Mouse (Mus musculus): ENCODE data around the gene Rerg. TPM values are rescaled to one million over a fixed set of nuclear protein-coding genes. Genes with fewer than 3 reads are reported as not detected.

Rerg gene
- polyA plus RNA-seq, 1 experiment from 2014 or later, result not detected

- no peak overlapping the region for H3K27ac ChIP-seq
- H3K79me2 ChIP-seq (ENCODE audit: inconsistent target), result no peaks in the 10 kb centered on the region
- H3K36me3 ChIP-seq (ENCODE audit: inconsistent target), result no peaks in the 10 kb centered on the region
- H3K4me3 ChIP-seq (ENCODE audit: inconsistent target), result no peak overlapping the region
- WGBS (ENCODE audit: missing documents), result 74% methylated on average over 16 of the region's 18 CpGs
Observed at GRCm38 (mm10) chr6:137098232-137099191, 71.8 kb downstream of the Rerg start.

GRCm38 (mm10) chr6:137094475-137094874 lies 75.8 kb downstream of the Rerg start:
- no peak overlapping the region for H3K4me3 ChIP-seq (ENCODE audit: inconsistent target)
- no peaks in the 10 kb centered on the region for H3K79me2 ChIP-seq (ENCODE audit: inconsistent target)
- no peak overlapping the region for H3K27ac ChIP-seq
- WGBS (ENCODE audit: missing documents), result 100% methylated on average over 2 of the region's 2 CpGs
- no peaks in the 10 kb centered on the region for H3K36me3 ChIP-seq (ENCODE audit: inconsistent target)

GRCm38 (mm10) chr6:137088469-137088868 lies 81.8 kb downstream of the Rerg start:
- Histone ChIP-seq H3K79me2 (ENCODE audit: inconsistent target) (no peaks in the 10 kb centered on the region), H3K27ac (no peak overlapping the region), H3K36me3 (ENCODE audit: inconsistent target) (no peaks in the 10 kb centered on the region), H3K4me3 (ENCODE audit: inconsistent target) (no peak overlapping the region)
- 95% methylated on average over 6 of the region's 6 CpGs for WGBS (ENCODE audit: missing documents)

- H3K27ac ChIP-seq, result no peak overlapping the region
- H3K4me3 ChIP-seq (ENCODE audit: inconsistent target), result no peak overlapping the region
- no peaks in the 10 kb centered on the region for H3K36me3 ChIP-seq (ENCODE audit: inconsistent target)
- no peaks in the 10 kb centered on the region for H3K79me2 ChIP-seq (ENCODE audit: inconsistent target)
- WGBS (ENCODE audit: missing documents), result 87% methylated on average over 5 of the region's 5 CpGs
Observed at GRCm38 (mm10) chr6:137087956-137088355, 82.3 kb downstream of the Rerg start.

GRCm38 (mm10) chr6:137087470-137087869 lies 82.8 kb downstream of the Rerg start:
- WGBS (ENCODE audit: missing documents), result 95% methylated on average over 3 of the region's 3 CpGs
- H3K36me3 ChIP-seq (ENCODE audit: inconsistent target), result no peaks in the 10 kb centered on the region
- no peaks in the 10 kb centered on the region for H3K79me2 ChIP-seq (ENCODE audit: inconsistent target)
- no peak overlapping the region for H3K4me3 ChIP-seq (ENCODE audit: inconsistent target)
- H3K27ac ChIP-seq, result no peak overlapping the region

- H3K4me3 ChIP-seq (ENCODE audit: inconsistent target), result no peak overlapping the region
- H3K36me3 ChIP-seq (ENCODE audit: inconsistent target), result no peaks in the 10 kb centered on the region
- H3K79me2 ChIP-seq (ENCODE audit: inconsistent target), result no peaks in the 10 kb centered on the region
- no peak overlapping the region for H3K27ac ChIP-seq
- 98% methylated on average over 6 of the region's 6 CpGs for WGBS (ENCODE audit: missing documents)
Observed at GRCm38 (mm10) chr6:137079701-137080100, 90.6 kb downstream of the Rerg start.

GRCm38 (mm10) chr6:137076731-137077130 lies 93.6 kb downstream of the Rerg start:
- Histone ChIP-seq H3K36me3 (ENCODE audit: inconsistent target) (no peaks in the 10 kb centered on the region), H3K79me2 (ENCODE audit: inconsistent target) (no peaks in the 10 kb centered on the region), H3K4me3 (ENCODE audit: inconsistent target) (no peak overlapping the region), H3K27ac (no peak overlapping the region)
- WGBS (ENCODE audit: missing documents), result 94% methylated on average over 13 of the region's 13 CpGs

- Histone ChIP-seq H3K36me3 (ENCODE audit: inconsistent target) (no peaks in the 10 kb centered on the region), H3K4me3 (ENCODE audit: inconsistent target) (no peak overlapping the region), H3K27ac (no peak overlapping the region), H3K79me2 (ENCODE audit: inconsistent target) (no peaks in the 10 kb centered on the region)
- 78% methylated on average over 6 of the region's 6 CpGs for WGBS (ENCODE audit: missing documents)
Observed at GRCm38 (mm10) chr6:137076225-137076624, 94.1 kb downstream of the Rerg start.

- Histone ChIP-seq H3K36me3 (ENCODE audit: inconsistent target) (no peaks in the 10 kb centered on the region), H3K4me3 (ENCODE audit: inconsistent target) (no peak overlapping the region), H3K27ac (no peak overlapping the region), H3K79me2 (ENCODE audit: inconsistent target) (no peaks in the 10 kb centered on the region)
- WGBS (ENCODE audit: missing documents), result 82% methylated on average over 8 of the region's 8 CpGs
Observed at GRCm38 (mm10) chr6:137072256-137072655, 98.0 kb downstream of the Rerg start.

- 93% methylated on average over 9 of the region's 9 CpGs for WGBS (ENCODE audit: missing documents)
- Histone ChIP-seq H3K36me3 (ENCODE audit: inconsistent target) (no peaks in the 10 kb centered on the region), H3K79me2 (ENCODE audit: inconsistent target) (no peaks in the 10 kb centered on the region), H3K27ac (no peak overlapping the region), H3K4me3 (ENCODE audit: inconsistent target) (no peak overlapping the region)
Observed at GRCm38 (mm10) chr6:137071466-137071865, 98.8 kb downstream of the Rerg start.

GRCm38 (mm10) chr6:137065506-137065905 lies 104.8 kb downstream of the Rerg start:
- WGBS (ENCODE audit: missing documents), result 92% methylated on average over 7 of the region's 7 CpGs
- H3K79me2 ChIP-seq (ENCODE audit: inconsistent target), result no peaks in the 10 kb centered on the region
- no peak overlapping the region for H3K27ac ChIP-seq
- no peak overlapping the region for H3K4me3 ChIP-seq (ENCODE audit: inconsistent target)
- H3K36me3 ChIP-seq (ENCODE audit: inconsistent target), result no peaks in the 10 kb centered on the region

GRCm38 (mm10) chr6:137064786-137065185 lies 105.5 kb downstream of the Rerg start:
- Histone ChIP-seq H3K4me3 (ENCODE audit: inconsistent target) (no peak overlapping the region), H3K36me3 (ENCODE audit: inconsistent target) (no peaks in the 10 kb centered on the region), H3K79me2 (ENCODE audit: inconsistent target) (no peaks in the 10 kb centered on the region), H3K27ac (no peak overlapping the region)
- 98% methylated on average over 14 of the region's 14 CpGs for WGBS (ENCODE audit: missing documents)

GRCm38 (mm10) chr6:137063239-137063940 lies 106.9 kb downstream of the Rerg start:
- no peaks in the 10 kb centered on the region for H3K36me3 ChIP-seq (ENCODE audit: inconsistent target)
- no peaks in the 10 kb centered on the region for H3K79me2 ChIP-seq (ENCODE audit: inconsistent target)
- no peak overlapping the region for H3K27ac ChIP-seq
- no peak overlapping the region for H3K4me3 ChIP-seq (ENCODE audit: inconsistent target)
- WGBS (ENCODE audit: missing documents), result 40% methylated on average over 10 of the region's 10 CpGs

GRCm38 (mm10) chr6:137061880-137062531 lies 108.3 kb downstream of the Rerg start:
- H3K27ac ChIP-seq, result no peak overlapping the region
- WGBS (ENCODE audit: missing documents), result 95% methylated on average over 18 of the region's 18 CpGs
- H3K79me2 ChIP-seq (ENCODE audit: inconsistent target), result no peaks in the 10 kb centered on the region
- no peaks in the 10 kb centered on the region for H3K36me3 ChIP-seq (ENCODE audit: inconsistent target)
- H3K4me3 ChIP-seq (ENCODE audit: inconsistent target), result no peak overlapping the region

GRCm38 (mm10) chr6:137060595-137060994 lies 109.7 kb downstream of the Rerg start:
- H3K4me3 ChIP-seq (ENCODE audit: inconsistent target), result no peak overlapping the region
- no peaks in the 10 kb centered on the region for H3K79me2 ChIP-seq (ENCODE audit: inconsistent target)
- no peaks in the 10 kb centered on the region for H3K36me3 ChIP-seq (ENCODE audit: inconsistent target)
- 79% methylated on average over 5 of the region's 5 CpGs for WGBS (ENCODE audit: missing documents)
- H3K27ac ChIP-seq, result no peak overlapping the region
